In genomic region chr7:65093314-65093713, GRCm38 (mm10) we compare ENCODE assay signal across 22 mouse cellular contexts.
"Had no signal": no experiment of that assay in that cellular context is flagged by ENCODE, and none has a peak within 500 bp of the region (broad histone marks: within the 10 kb centered on the region; RNA-seq: fewer than 3 reads in every experiment).

No protein-coding gene starts in this region.

- DNase-seq: heart, postnatal 10 days; heart, postnatal 14 days; heart, postnatal 36 days; heart, postnatal 4 days; kidney, adult 11 months; kidney, adult 18-20 months; kidney, adult 2 months; kidney, adult 8-10 months; kidney, adult 9 months; kidney, postnatal 10 days; kidney, postnatal 14 days; kidney, postnatal 25 days; kidney, postnatal 36 days; kidney, postnatal 4 days; layer of hippocampus, adult 9-11 months; layer of hippocampus, postnatal 36 days had no signal

- ATAC-seq: hindbrain, embryonic 16.5 days; hindbrain, postnatal 0 days; inflammation-experienced regulatory T-cells, adult 6 months; intestine, embryonic 15.5 days; intestine, embryonic 16.5 days; intestine, postnatal 0 days had no signal
